Mouse (Mus musculus) lung, adult 2 months (tissue): Measurements from ENCODE around the gene Uvrag.

Experiments
- CTCF ChIP-seq: fragments of 200-500 bp; IDR thresholded peaks from 2 replicates; pipeline ENCODE4 v1.5.1; 2011; ENCODE audit warnings: mild to moderate bottlenecking, low read length, control low read depth; ENCODE audit not compliant: insufficient read depth
- POLR2A ChIP-seq: fragments of 200-500 bp; IDR thresholded peaks from 2 replicates; pipeline ENCODE4 v1.6.1; 2011; ENCODE audit warnings: low read depth, mild to moderate bottlenecking, control low read depth, low read length, borderline replicate concordance; ENCODE audit errors: extremely low read depth

DNA sequence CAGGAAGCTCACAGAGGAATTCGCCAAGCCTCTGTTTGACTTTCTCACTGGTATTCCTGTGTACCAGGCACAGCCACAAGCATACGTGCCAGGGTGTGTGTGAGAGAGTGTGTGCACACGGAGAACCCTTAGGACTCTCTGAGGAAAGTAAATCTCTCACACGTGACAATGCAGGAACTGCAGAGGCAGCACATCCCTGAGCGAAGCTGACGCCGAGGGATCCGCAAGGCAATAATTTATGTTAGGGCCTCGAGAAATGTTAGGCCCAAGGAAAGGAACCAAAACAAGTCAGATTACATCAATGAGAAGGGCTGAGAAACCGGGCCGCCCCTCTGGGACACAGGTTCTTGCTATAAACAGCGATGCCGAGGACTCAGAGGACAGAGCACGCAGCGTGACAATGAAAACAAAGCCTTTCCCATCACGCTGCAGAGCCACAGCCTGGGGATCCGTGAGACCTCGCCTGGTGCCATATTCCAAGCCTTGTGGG lies 216.5 kb downstream of the Uvrag start:
- TF ChIP-seq CTCF (no peak), POLR2A (no peak)
